Mouse (Mus musculus) bone marrow macrophage, adult 2 months (primary cell): Measurements from ENCODE around the gene Rin3.

ENCODE experiments used
- CTCF ChIP-seq: IDR thresholded peaks from 2 replicates; pipeline ENCODE4 v1.5.1; 2012; ENCODE audit warnings: low read depth, mild to moderate bottlenecking, low read length, moderate library complexity
- POLR2A ChIP-seq: IDR thresholded peaks from 2 replicates; pipeline ENCODE4 v1.6.1; 2012; ENCODE audit warnings: mild to moderate bottlenecking, low read depth, low read length, borderline replicate concordance

GRCm38 (mm10) chr12:102235551-102235950 is 47.3 kb upstream of the Rin3 start:
- TF ChIP-seq CTCF (no peak), POLR2A (no peak)
